Mouse (Mus musculus) G1E-ER4 (cell line): ENCODE results near the gene Rpl7l1. TPM values are rescaled to one million over a fixed set of nuclear protein-coding genes. Genes with fewer than 3 reads are reported as not detected.

Experiments used
- GATA1 ChIP-seq: IDR thresholded peaks from one replicate; pipeline ENCODE4 v1.8.0; 2012; ENCODE audit warnings: low read length, inconsistent platforms
- polyA plus RNA-seq: library from polyadenylated mRNA; stranded (reverse); fragments of >175 nt; gene quantifications from 2 replicates; pipeline ENCODE4 v1.2.3, GENCODE M21; 2012

Gene Rpl7l1
- polyA plus RNA-seq, 1 experiment: 6.3 TPM

- no peak for TF ChIP-seq GATA1
These were observed 57.2 kb downstream of the Rpl7l1 start for GRCm38 (mm10) chr17:46725273-46725672.

GRCm38 (mm10) chr17:46724477-46725084 lies 57.9 kb downstream of the Rpl7l1 start:
- no peak for TF ChIP-seq GATA1

Other genes with a start within 250 kb of the Rpl7l1 start
- 0.48 and 0.79 TPM in 2 replicates for gene Cul9, start 236.3 kb downstream of the Rpl7l1 start, polyA plus RNA-seq
- gene Srf, start 226.5 kb downstream of the Rpl7l1 start, polyA plus RNA-seq: 142 and 147 TPM in 2 replicates
- not detected in 2 replicates for gene Ptk7, start 153.2 kb downstream of the Rpl7l1 start, polyA plus RNA-seq
- gene Klc4, start 136.7 kb downstream of the Rpl7l1 start, polyA plus RNA-seq: 6.4 and 7.8 TPM in 2 replicates
- 790 and 1,047 TPM in 2 replicates for gene Mrpl2, start 136.4 kb downstream of the Rpl7l1 start, polyA plus RNA-seq
- gene Cul7, start 132.3 kb downstream of the Rpl7l1 start, polyA plus RNA-seq: 94.6 and 117 TPM in 2 replicates
- gene Rrp36, start 108.3 kb downstream of the Rpl7l1 start, polyA plus RNA-seq: 38.5 and 49.7 TPM in 2 replicates
- gene Mea1, start 103.9 kb downstream of the Rpl7l1 start, polyA plus RNA-seq: 119 and 135 TPM in 2 replicates
- gene Klhdc3, start 101.8 kb downstream of the Rpl7l1 start, polyA plus RNA-seq: 255 and 339 TPM in 2 replicates
- 94.1 and 94.3 TPM in 2 replicates for gene Ppp2r5d, start 77.6 kb downstream of the Rpl7l1 start, polyA plus RNA-seq
- gene Pex6, start 71.2 kb downstream of the Rpl7l1 start, polyA plus RNA-seq: 39.0 and 43.4 TPM in 2 replicates
- gene Gnmt, start 53.5 kb downstream of the Rpl7l1 start, polyA plus RNA-seq: 0.16 and 0.37 TPM in 2 replicates
- 72.4 and 81.9 TPM in 2 replicates for gene Cnpy3, start 30.5 kb downstream of the Rpl7l1 start, polyA plus RNA-seq
- not detected in 2 replicates for gene Ptcra, start 19.0 kb downstream of the Rpl7l1 start, polyA plus RNA-seq
- gene 2310039H08Rik, start 10.0 kb downstream of the Rpl7l1 start, polyA plus RNA-seq: 144 and 204 TPM in 2 replicates
- 8.4 and 9.8 TPM in 2 replicates for gene Bicral, start 75.8 kb upstream of the Rpl7l1 start, polyA plus RNA-seq
- gene Tbcc, start 108.0 kb upstream of the Rpl7l1 start, polyA plus RNA-seq: 33.2 and 44.9 TPM in 2 replicates
- not detected in 2 replicates for gene Prph2, start 127.8 kb upstream of the Rpl7l1 start, polyA plus RNA-seq
- gene Ubr2, start 227.9 kb upstream of the Rpl7l1 start, polyA plus RNA-seq: 12.2 and 14.2 TPM in 2 replicates